Comparison of ENCODE assay signal across 8 mouse cellular contexts in genomic region chr9:63726088-63727010, GRCm38 (mm10). TPM values are rescaled to one million over a fixed set of nuclear protein-coding genes. Genes with fewer than 3 reads are reported as not detected.
DNase-seq lines count a peak whose midpoint lies in the region; ATAC-seq and TF ChIP-seq lines count a peak whose summit lies in the region.
"Had no signal": no experiment of that assay in that cellular context is flagged by ENCODE, and none has a peak within 500 bp of the region (broad histone marks: within the 10 kb centered on the region; RNA-seq: fewer than 3 reads in every experiment).

No protein-coding gene starts in this region.

- no peaks in the 10 kb centered on the region for H3K9me3 ChIP-seq in neural tube, embryonic 13.5 days

- no peak for TF ChIP-seq CTCF in cerebellum, adult 2 months (IDR thresholded peaks at IDR 0.05; ENCODE audit: borderline replicate concordance, insufficient read depth, low read depth, low read length)

- H3K4me3 ChIP-seq in neural tube, embryonic 13.5 days: no peak overlapping the region
- H3K4me3 ChIP-seq in cerebellum, adult 2 months (replicated peaks; ENCODE audit: insufficient read depth, low read depth, low read length): no peak overlapping the region
- H3K4me3 ChIP-seq: erythroblast, embryonic 14.5 days had no signal

- no peaks in the 10 kb centered on the region for H3K36me3 ChIP-seq in neural tube, embryonic 13.5 days

- no peaks in the 10 kb centered on the region for H3K27me3 ChIP-seq in neural tube, embryonic 13.5 days
- H3K27me3 ChIP-seq in cerebellum, adult 2 months (ENCODE audit: control insufficient read depth, insufficient read depth, low read length): no peaks in the 10 kb centered on the region

- H3K9ac ChIP-seq in neural tube, embryonic 13.5 days: peak overlapping the region; percentile 6; the same call in 1 of the 2 replicates

- 76% methylated on average over 13 of the region's 13 CpGs for WGBS in neural tube, embryonic 13.5 days
- WGBS in cerebellum, adult 2 months: 73% methylated on average over 13 of the region's 13 CpGs

- TF ChIP-seq POLR2A in cerebellum, adult 2 months (IDR thresholded peaks at IDR 0.05; ENCODE audit: borderline replicate concordance, insufficient read depth, low read length): no peak

- peaks cover 20% of the 10 kb centered on the region for H3K4me1 ChIP-seq in neural tube, embryonic 13.5 days (replicated peaks)
- H3K4me1 ChIP-seq in cerebellum, adult 2 months (ENCODE audit: control insufficient read depth, insufficient read depth, low read length): no peaks in the 10 kb centered on the region; the same call in none of the 2 replicates

- no peak overlapping the region for H3K4me2 ChIP-seq in neural tube, embryonic 13.5 days

- intact Hi-C loops in gastrocnemius, postnatal 14 days (cut with DNase I; ENCODE audit: low total_unique reads): no loop called here

- no peak for ATAC-seq in neural tube, embryonic 13.5 days (ENCODE audit: low read depth)

- DNase-seq in urinary bladder, postnatal 14 days (ENCODE audit: low spot score): peak; percentile 53
- DNase-seq in urinary bladder, postnatal 4 days (ENCODE audit: low spot score in 2 of 2): no peak
- peak; percentile 56 for DNase-seq in gastrocnemius, postnatal 14 days
- peak; percentile 60 for DNase-seq in kidney, postnatal 14 days
- DNase-seq in frontal cortex, postnatal 25 days (ENCODE audit: low spot score in 2 of 2): no peak
- DNase-seq in cerebellum, adult 2 months: no peak

- H3K27ac ChIP-seq in neural tube, embryonic 13.5 days (replicated peaks): peak overlapping the region; percentile 56
- no peak overlapping the region for H3K27ac ChIP-seq in cerebellum, adult 2 months (ENCODE audit: insufficient read depth, low read length)

RNA-seq across cellular contexts. Expression of gene Smad3, which starts 31.4 kb away (rescaled TPM):
- total RNA-seq in gastrocnemius, postnatal 14 days (2021): 10 to 100 TPM; 39.3 to 40.2 TPM
- polyA plus RNA-seq in neural tube, embryonic 13.5 days (2015; fragmentation: Nextera tagmentation; extraction: Ambion mirVana): 13.2 and 14.9 TPM in 2 replicates
- polyA plus RNA-seq in cerebellum, adult 2 months (2012; rRNA removed): 19.9 and 28.2 TPM in 2 replicates

Comparison
In these comparisons a context has a peak if more than half of its experiments do, and no peak if none do; other contexts are left out.
1. DNase-seq: peak in urinary bladder, postnatal 14 days (single experiment), gastrocnemius, postnatal 14 days (single experiment) and kidney, postnatal 14 days (single experiment); none in urinary bladder, postnatal 4 days (0 of 2), frontal cortex, postnatal 25 days (0 of 2) and cerebellum, adult 2 months (0 of 2).